Mouse (Mus musculus) midbrain, embryonic 12.5 days (tissue): ENCODE measurements at regions not wholly inside any gene's neighbourhood (a gene's known extent, or its start where the extent isn't known, plus 50 kb on each side); places are given as distances from the start of the nearest gene placed in this dataset.

Experiments
- ATAC-seq: fragments of 200-750 bp; cut with Nextera tagmentation; 2 replicates; pipeline ENCODE4 v1.8.0; 2017; ENCODE audit warnings: low read depth, moderate TSS enrichment, moderate library complexity; ENCODE audit not compliant: low FRiP score
- H3K27ac ChIP-seq: fragments of 300-500 bp; sonication (generic); replicated peaks from 2 replicates; pipeline ENCODE4 v1.5.1; 2016; ENCODE audit warnings: mild to moderate bottlenecking
- H3K27me3 ChIP-seq: fragments of 300-500 bp; sonication (generic); 2 replicates; pipeline ENCODE4 v1.6.1; 2016; ENCODE audit warnings: mild to moderate bottlenecking
- H3K36me3 ChIP-seq: fragments of 300-500 bp; sonication (generic); 2 replicates; pipeline ENCODE4 v1.6.1; 2016
- H3K4me1 ChIP-seq: fragments of 300-500 bp; sonication (generic); 2 replicates; pipeline ENCODE4 v1.6.1; 2016
- H3K4me2 ChIP-seq: fragments of 300-500 bp; sonication (generic); replicated peaks from 2 replicates; pipeline ENCODE4 v1.6.1; 2016; ENCODE audit warnings: mild to moderate bottlenecking, moderate library complexity
- H3K4me3 ChIP-seq: fragments of 300-500 bp; sonication (generic); 2 replicates; pipeline ENCODE4 v1.5.1; 2016; ENCODE audit warnings: mild to moderate bottlenecking
- H3K9ac ChIP-seq: fragments of 300-500 bp; sonication (generic); replicated peaks from 2 replicates; pipeline ENCODE4 v1.6.1; 2016; ENCODE audit warnings: mild to moderate bottlenecking, moderate library complexity
- H3K9me3 ChIP-seq: fragments of 300-500 bp; sonication (generic); 2 replicates; pipeline ENCODE4 v1.6.1; 2016; ENCODE audit warnings: mild to moderate bottlenecking
- WGBS: fragments of 180-500 bp; shearing (Covaris S2); methylation state at CpG from one replicate; pipeline ENCODE4 v1.1.7; 2016; 5-methylcytosine and 5-hydroxymethylcytosine counted together

GRCm38 (mm10) chr3:133626442-133626841 lies 81.5 kb upstream of the Tet2 start:
- Histone ChIP-seq H3K9me3 (no peaks in the 10 kb centered on the region), H3K27me3 (no peaks in the 10 kb centered on the region), H3K27ac (no peak overlapping the region), H3K36me3 (no peaks in the 10 kb centered on the region), H3K4me1 (no peaks in the 10 kb centered on the region), H3K9ac (no peak overlapping the region), H3K4me2 (no peak overlapping the region), H3K4me3 (no peak overlapping the region)
- ATAC-seq: no peak
- 82% methylated on average over 1 of the region's 1 CpGs for WGBS

GRCm38 (mm10) chr3:133627116-133627844 lies 82.3 kb upstream of the Tet2 start:
- no peak for ATAC-seq
- no peak overlapping the region for H3K9ac ChIP-seq
- 82% methylated on average over 3 of the region's 3 CpGs for WGBS
- no peaks in the 10 kb centered on the region for H3K4me1 ChIP-seq
- H3K27ac ChIP-seq: no peak overlapping the region
- no peak overlapping the region for H3K4me3 ChIP-seq
- H3K36me3 ChIP-seq: no peaks in the 10 kb centered on the region
- H3K4me2 ChIP-seq: no peak overlapping the region
- H3K9me3 ChIP-seq: no peaks in the 10 kb centered on the region
- no peaks in the 10 kb centered on the region for H3K27me3 ChIP-seq

- H3K27me3 ChIP-seq: no peaks in the 10 kb centered on the region
- no peaks in the 10 kb centered on the region for H3K9me3 ChIP-seq
- no peaks in the 10 kb centered on the region for H3K36me3 ChIP-seq
- 84% methylated on average over 5 of the region's 5 CpGs for WGBS
- H3K4me3 ChIP-seq: no peak overlapping the region
- no peak overlapping the region for H3K4me2 ChIP-seq
- no peak for ATAC-seq
- H3K27ac ChIP-seq: no peak overlapping the region
- no peak overlapping the region for H3K9ac ChIP-seq
- no peaks in the 10 kb centered on the region for H3K4me1 ChIP-seq
Observed at GRCm38 (mm10) chr3:133634306-133634705, 89.4 kb upstream of the Tet2 start.

- no peaks in the 10 kb centered on the region for H3K27me3 ChIP-seq
- no peak overlapping the region for H3K4me3 ChIP-seq
- no peak overlapping the region for H3K9ac ChIP-seq
- WGBS: 95% methylated on average over 1 of the region's 1 CpGs
- H3K36me3 ChIP-seq: no peaks in the 10 kb centered on the region
- H3K9me3 ChIP-seq: no peaks in the 10 kb centered on the region
- no peak overlapping the region for H3K27ac ChIP-seq
- ATAC-seq: no peak
- 0 out of 2 replicates have a peak, but pooled peaks cover 3% of the 10 kb centered on the region for H3K4me1 ChIP-seq
- H3K4me2 ChIP-seq: no peak overlapping the region
Observed at GRCm38 (mm10) chr3:133645604-133646003, 100.7 kb upstream of the Tet2 start.

GRCm38 (mm10) chr3:133646449-133647059 lies 101.6 kb upstream of the Tet2 start:
- WGBS: 30% methylated on average over 7 of the region's 7 CpGs
- peak; percentile 74 for ATAC-seq

GRCm38 (mm10) chr3:133650025-133650424 lies 105.1 kb upstream of the Tet2 start:
- Histone ChIP-seq H3K4me2 (no peak overlapping the region), H3K27ac (no peak overlapping the region), H3K27me3 (no peaks in the 10 kb centered on the region), H3K4me1 (0 out of 2 replicates have a peak, but pooled peaks cover 3% of the 10 kb centered on the region), H3K9me3 (no peaks in the 10 kb centered on the region), H3K4me3 (no peak overlapping the region), H3K36me3 (no peaks in the 10 kb centered on the region), H3K9ac (no peak overlapping the region)
- no peak for ATAC-seq

More at GRCm38 (mm10) chr3:133646449-133647059, 101.6 kb upstream of the Tet2 start:
- H3K27ac ChIP-seq: no peak overlapping the region; the same call in 1 of the 2 replicates
- H3K27me3 ChIP-seq: no peaks in the 10 kb centered on the region
- H3K4me1 ChIP-seq: 0 out of 2 replicates have a peak, but pooled peaks cover 3% of the 10 kb centered on the region
- H3K9ac ChIP-seq: no peak overlapping the region
- peak overlapping the region; percentile 29 for H3K4me2 ChIP-seq
- no peaks in the 10 kb centered on the region for H3K36me3 ChIP-seq
- H3K9me3 ChIP-seq: no peaks in the 10 kb centered on the region
- no peak overlapping the region for H3K4me3 ChIP-seq

GRCm38 (mm10) chr3:133651996-133652395 lies 107.1 kb upstream of the Tet2 start:
- no peak for ATAC-seq
- Histone ChIP-seq H3K4me3 (no peak overlapping the region), H3K4me1 (no peaks in the 10 kb centered on the region), H3K4me2 (no peak overlapping the region), H3K9ac (no peak overlapping the region), H3K36me3 (no peaks in the 10 kb centered on the region), H3K27ac (no peak overlapping the region), H3K27me3 (no peaks in the 10 kb centered on the region), H3K9me3 (no peaks in the 10 kb centered on the region)
- whole genome bisulfite sequencing: 84% methylated on average over 4 of the region's 4 CpGs

- Histone ChIP-seq H3K36me3 (no peaks in the 10 kb centered on the region), H3K4me1 (no peaks in the 10 kb centered on the region), H3K9me3 (no peaks in the 10 kb centered on the region), H3K27me3 (no peaks in the 10 kb centered on the region), H3K4me3 (no peak overlapping the region), H3K4me2 (no peak overlapping the region), H3K27ac (no peak overlapping the region), H3K9ac (no peak overlapping the region)
- ATAC-seq: no peak
- 85% methylated on average over 8 of the region's 8 CpGs for WGBS
Observed at GRCm38 (mm10) chr3:133659759-133660158, 114.8 kb upstream of the Tet2 start.

GRCm38 (mm10) chr3:133661303-133661702 lies 116.4 kb upstream of the Tet2 start:
- no peak overlapping the region for H3K9ac ChIP-seq
- H3K27me3 ChIP-seq: no peaks in the 10 kb centered on the region
- no peak overlapping the region for H3K27ac ChIP-seq
- no peaks in the 10 kb centered on the region for H3K4me1 ChIP-seq
- ATAC-seq: no peak
- H3K4me3 ChIP-seq: no peak overlapping the region
- H3K36me3 ChIP-seq: no peaks in the 10 kb centered on the region
- no peak overlapping the region for H3K4me2 ChIP-seq
- 74% methylated on average over 3 of the region's 3 CpGs for WGBS
- no peaks in the 10 kb centered on the region for H3K9me3 ChIP-seq

- Histone ChIP-seq H3K9me3 (no peaks in the 10 kb centered on the region), H3K36me3 (no peaks in the 10 kb centered on the region), H3K27ac (no peak overlapping the region), H3K9ac (no peak overlapping the region), H3K4me2 (no peak overlapping the region), H3K27me3 (no peaks in the 10 kb centered on the region), H3K4me3 (no peak overlapping the region), H3K4me1 (no peaks in the 10 kb centered on the region)
- no peak for ATAC-seq
- 83% methylated on average over 3 of the region's 3 CpGs for WGBS
Observed at GRCm38 (mm10) chr3:133664914-133665313, 120.0 kb upstream of the Tet2 start.

GRCm38 (mm10) chr3:133665425-133666317 lies 120.7 kb upstream of the Tet2 start:
- no peak overlapping the region for H3K4me3 ChIP-seq
- H3K4me2 ChIP-seq: no peak overlapping the region
- H3K4me1 ChIP-seq: no peaks in the 10 kb centered on the region
- ATAC-seq: no peak
- no peaks in the 10 kb centered on the region for H3K27me3 ChIP-seq
- no peaks in the 10 kb centered on the region for H3K36me3 ChIP-seq
- H3K9ac ChIP-seq: no peak overlapping the region
- no peak overlapping the region for H3K27ac ChIP-seq
- 90% methylated on average over 6 of the region's 6 CpGs for WGBS
- no peaks in the 10 kb centered on the region for H3K9me3 ChIP-seq
